Mouse (Mus musculus) liver, adult 2 months (tissue): Measurements from ENCODE around the gene Nadsyn1. TPM values are rescaled to one million over a fixed set of nuclear protein-coding genes. Genes with fewer than 3 reads are reported as not detected.

Experiments
- DNase-seq: peaks from one replicate; pipeline ENCODE4 v3.0.0-alpha.2; 2011; ENCODE audit warnings: low read depth, low spot score; ENCODE audit errors: extremely low read depth
- H3K27ac ChIP-seq: fragments of 200-500 bp; replicated peaks from 2 replicates; pipeline ENCODE4 v1.5.1; 2012; ENCODE audit warnings: low read depth, mild to moderate bottlenecking, control low read depth, inconsistent platforms, low read length; ENCODE audit not compliant: insufficient read depth
- H3K27me3 ChIP-seq: fragments of 200-500 bp; 2 replicates; pipeline ENCODE4 v1.6.1; 2012; ENCODE audit warnings: mild to moderate bottlenecking, moderate library complexity, low read length, inconsistent platforms; ENCODE audit not compliant: control insufficient read depth, insufficient read depth
- H3K36me3 ChIP-seq: fragments of 200-500 bp; 2 replicates; pipeline ENCODE4 v1.6.1; 2012; ENCODE audit warnings: low read length, inconsistent platforms; ENCODE audit not compliant: control insufficient read depth, insufficient read depth
- H3K4me1 ChIP-seq: fragments of 200-500 bp; 2 replicates; pipeline ENCODE4 v1.6.1; 2011; ENCODE audit warnings: low read length; ENCODE audit not compliant: control insufficient read depth, insufficient read depth
- H3K4me3 ChIP-seq: fragments of 200-500 bp; 2 replicates; pipeline ENCODE4 v1.5.1; 2011; ENCODE audit warnings: low read depth, mild to moderate bottlenecking, control low read depth, low read length, moderate library complexity; ENCODE audit not compliant: insufficient read depth
- H3K79me2 ChIP-seq: fragments of 200-500 bp; 2 replicates; pipeline ENCODE4 v1.6.1; 2012; ENCODE audit warnings: inconsistent platforms, mild to moderate bottlenecking, low read length, moderate library complexity; ENCODE audit not compliant: control insufficient read depth, insufficient read depth
- H3K9ac ChIP-seq: fragments of 200-500 bp; 2 replicates; pipeline ENCODE4 v1.6.1; 2012; ENCODE audit warnings: low read depth, mild to moderate bottlenecking, control low read depth, inconsistent platforms, low read length
- CTCF ChIP-seq: fragments of 200-500 bp; IDR thresholded peaks from 2 replicates; pipeline ENCODE4 v1.5.1; 2011; ENCODE audit warnings: low read depth, low read length, control low read depth
- POLR2A ChIP-seq: fragments of 200-500 bp; IDR thresholded peaks from 2 replicates; pipeline ENCODE4 v1.6.1; 2011; ENCODE audit warnings: low read length, control low read depth; ENCODE audit not compliant: insufficient read depth; ENCODE audit errors: extremely low read depth
- WGBS: fragments of 180-500 bp; shearing (Covaris S2); methylation state at CpG from one replicate; pipeline ENCODE4 v1.1.7; 2018; 5-methylcytosine and 5-hydroxymethylcytosine counted together
- polyA plus RNA-seq: library from polyadenylated mRNA; depleted of rRNA; stranded (reverse); fragments of >200 nt; gene quantifications from 2 replicates; pipeline ENCODE4 v1.2.3, GENCODE M21; 2012; rRNA removed
- total RNA-seq: library from RNA; depleted of rRNA; stranded (reverse); fragments of >200 nt; gene quantifications from 2 replicates; pipeline ENCODE4 v1.2.3, GENCODE M21; 2014; rRNA removed

Gene Nadsyn1
- total RNA-seq (22.5 and 32.8 TPM in 2 replicates), polyA plus RNA-seq (19.6 and 25.7 TPM in 2 replicates)

- Histone ChIP-seq H3K4me1 (peaks cover 3% of the 10 kb centered on the region), H3K27me3 (no peaks in the 10 kb centered on the region), H3K36me3 (peaks cover 3% of the 10 kb centered on the region; the same call in 1 of the 2 replicates), H3K9ac (peak within 1 kb of the TSS; percentile 77), H3K27ac (peak within 1 kb of the TSS; percentile 82), H3K4me3 (peak within 1 kb of the TSS; percentile 53), H3K79me2 (peaks cover 5% of the 10 kb centered on the region; the same call in 1 of the 2 replicates)
- DNase-seq: peak; percentile 92
- under 1% methylated on average over 40 of the region's 40 CpGs for WGBS
- no peak for TF ChIP-seq CTCF
- TF ChIP-seq POLR2A: peak; percentile 91
Measured at GRCm38 (mm10) chr7:143822375-143823265, at the start of gene Nadsyn1, which contains the start of gene Dhcr7. Nadsyn1 (minus strand) TSS chr7:143822849. Dhcr7 (plus strand) TSS chr7:143823145.

GRCm38 (mm10) chr7:143868874-143869273, 46.2 kb upstream of the Nadsyn1 start:
- H3K79me2 ChIP-seq: no peaks in the 10 kb centered on the region
- no peaks in the 10 kb centered on the region for H3K27me3 ChIP-seq
- no peak for DNase-seq
- no peak overlapping the region for H3K27ac ChIP-seq
- H3K4me1 ChIP-seq: no peaks in the 10 kb centered on the region
- H3K9ac ChIP-seq: no peak overlapping the region
- H3K36me3 ChIP-seq: no peaks in the 10 kb centered on the region
- no peak for TF ChIP-seq CTCF
- no peak for TF ChIP-seq POLR2A
- no peak overlapping the region for H3K4me3 ChIP-seq
- WGBS: 79% methylated on average over 4 of the region's 4 CpGs

- WGBS: 76% methylated on average over 2 of the region's 2 CpGs
- H3K9ac ChIP-seq: no peak within 1 kb of the TSS
- TF ChIP-seq POLR2A (no peak), CTCF (no peak)
- H3K79me2 ChIP-seq: no peaks in the 10 kb centered on the region
- H3K27ac ChIP-seq: no peak within 1 kb of the TSS
- no peak for DNase-seq
- no peaks in the 10 kb centered on the region for H3K27me3 ChIP-seq
- H3K36me3 ChIP-seq: no peaks in the 10 kb centered on the region
- no peaks in the 10 kb centered on the region for H3K4me1 ChIP-seq
- H3K4me3 ChIP-seq: no peak within 1 kb of the TSS
Measured at GRCm38 (mm10) chr7:143866538-143866937, 43.9 kb upstream of the Nadsyn1 start, which contains the start of gene Gm498. Gm498 (plus strand) TSS chr7:143866838.

GRCm38 (mm10) chr7:143848768-143849482, 26.3 kb upstream of the Nadsyn1 start:
- no peak overlapping the region for H3K27ac ChIP-seq
- DNase-seq: peak; percentile 83
- peaks cover 4% of the 10 kb centered on the region for H3K4me1 ChIP-seq
- TF ChIP-seq POLR2A (no peak), CTCF (no peak)
- no peaks in the 10 kb centered on the region for H3K27me3 ChIP-seq
- no peak overlapping the region for H3K4me3 ChIP-seq
- WGBS: 52% methylated on average over 7 of the region's 8 CpGs
- H3K9ac ChIP-seq: no peak overlapping the region
- no peaks in the 10 kb centered on the region for H3K79me2 ChIP-seq
- peaks cover 24% of the 10 kb centered on the region for H3K36me3 ChIP-seq

- H3K36me3 ChIP-seq: peaks cover 31% of the 10 kb centered on the region
- peaks cover 4% of the 10 kb centered on the region for H3K4me1 ChIP-seq
- no peak overlapping the region for H3K9ac ChIP-seq
- TF ChIP-seq POLR2A (no peak), CTCF (no peak)
- DNase-seq: no peak
- no peak overlapping the region for H3K27ac ChIP-seq
- H3K27me3 ChIP-seq: no peaks in the 10 kb centered on the region
- no peaks in the 10 kb centered on the region for H3K79me2 ChIP-seq
- no peak overlapping the region for H3K4me3 ChIP-seq
- WGBS: 85% methylated on average over 5 of the region's 5 CpGs
Measured at GRCm38 (mm10) chr7:143848127-143848767, 25.6 kb upstream of the Nadsyn1 start.
